Mouse (Mus musculus): Measurements from ENCODE around the gene Kcnd2. TPM values are rescaled to one million over a fixed set of nuclear protein-coding genes. Genes with fewer than 3 reads are reported as not detected.

Gene Kcnd2
- polyA plus RNA-seq, 1 experiment from 2014 or later: 1.6 TPM

- Histone ChIP-seq H3K9ac (ENCODE audit: low read length) (no peak overlapping the region), H3K4me1 (replicated peaks; ENCODE audit: control insufficient read depth, insufficient read depth, low read length) (no peaks in the 10 kb centered on the region), H3K27ac (ENCODE audit: low read depth) (no peak overlapping the region), H3K4me3 (ENCODE audit: low read depth, low read length) (no peak overlapping the region), H3K4me2 (ENCODE audit: low read length) (no peak overlapping the region), H3K27me3 (replicated peaks; ENCODE audit: control insufficient read depth, insufficient read depth, low read length) (no peaks in the 10 kb centered on the region), H3K36me3 (ENCODE audit: control insufficient read depth, insufficient read depth, low read length) (no peaks in the 10 kb centered on the region), H3K9me3 (ENCODE audit: control insufficient read depth, low read length) (no peaks in the 10 kb centered on the region)
- no peak for DNase-seq (ENCODE audit: low spot score)
- 81% methylated on average over 2 of the region's 2 CpGs for WGBS
- no peak for ATAC-seq (replicated peaks; ENCODE audit: low FRiP score, low TSS enrichment, low read depth)
Measured at GRCm38 (mm10) chr6:21482714-21483113, 267.4 kb downstream of the Kcnd2 start.

- no peak for DNase-seq (ENCODE audit: low spot score)
- 86% methylated on average over 2 of the region's 2 CpGs for WGBS
- ATAC-seq (replicated peaks; ENCODE audit: low FRiP score, low TSS enrichment, low read depth): no peak
Measured at GRCm38 (mm10) chr6:21488536-21488935, 273.2 kb downstream of the Kcnd2 start.

GRCm38 (mm10) chr6:21502921-21503320 lies 287.6 kb downstream of the Kcnd2 start:
- 88% methylated on average over 1 of the region's 1 CpGs for WGBS
- H3K4me3 ChIP-seq (ENCODE audit: low read depth, low read length): no peak overlapping the region
- no peaks in the 10 kb centered on the region for H3K4me1 ChIP-seq (replicated peaks; ENCODE audit: control insufficient read depth, insufficient read depth, low read length)
- H3K9me3 ChIP-seq (ENCODE audit: control insufficient read depth, low read length): no peaks in the 10 kb centered on the region
- H3K27me3 ChIP-seq (replicated peaks; ENCODE audit: control insufficient read depth, insufficient read depth, low read length): no peaks in the 10 kb centered on the region
- no peak overlapping the region for H3K9ac ChIP-seq (ENCODE audit: low read length)
- no peak for ATAC-seq (replicated peaks; ENCODE audit: low FRiP score, low TSS enrichment, low read depth)
- no peak overlapping the region for H3K27ac ChIP-seq (ENCODE audit: low read depth)
- no peak for DNase-seq (ENCODE audit: low spot score)
- H3K4me2 ChIP-seq (ENCODE audit: low read length): no peak overlapping the region
- H3K36me3 ChIP-seq (ENCODE audit: control insufficient read depth, insufficient read depth, low read length): no peaks in the 10 kb centered on the region

More at GRCm38 (mm10) chr6:21488536-21488935, 273.2 kb downstream of the Kcnd2 start:
- Histone ChIP-seq H3K9me3 (ENCODE audit: control insufficient read depth, low read length) (no peaks in the 10 kb centered on the region), H3K36me3 (ENCODE audit: control insufficient read depth, insufficient read depth, low read length) (no peaks in the 10 kb centered on the region), H3K9ac (ENCODE audit: low read length) (no peak overlapping the region), H3K27me3 (replicated peaks; ENCODE audit: control insufficient read depth, insufficient read depth, low read length) (no peaks in the 10 kb centered on the region), H3K27ac (ENCODE audit: low read depth) (no peak overlapping the region), H3K4me1 (replicated peaks; ENCODE audit: control insufficient read depth, insufficient read depth, low read length) (no peaks in the 10 kb centered on the region), H3K4me2 (ENCODE audit: low read length) (no peak overlapping the region), H3K4me3 (ENCODE audit: low read depth, low read length) (no peak overlapping the region)

GRCm38 (mm10) chr6:21510621-21511239 lies 295.4 kb downstream of the Kcnd2 start:
- Histone ChIP-seq H3K4me2 (ENCODE audit: low read length) (no peak overlapping the region), H3K36me3 (ENCODE audit: control insufficient read depth, insufficient read depth, low read length) (no peaks in the 10 kb centered on the region), H3K9me3 (ENCODE audit: control insufficient read depth, low read length) (no peaks in the 10 kb centered on the region), H3K4me3 (ENCODE audit: low read depth, low read length) (no peak overlapping the region), H3K9ac (ENCODE audit: low read length) (no peak overlapping the region), H3K4me1 (replicated peaks; ENCODE audit: control insufficient read depth, insufficient read depth, low read length) (no peaks in the 10 kb centered on the region), H3K27ac (ENCODE audit: low read depth) (peak overlapping the region; percentile 39; the same call in 1 of the 2 replicates), H3K27me3 (replicated peaks; ENCODE audit: control insufficient read depth, insufficient read depth, low read length) (no peaks in the 10 kb centered on the region)
- DNase-seq (ENCODE audit: low spot score) (no peak), ATAC-seq (replicated peaks; ENCODE audit: low FRiP score, low TSS enrichment, low read depth) (no peak)
- 75% methylated on average over 3 of the region's 3 CpGs for WGBS

GRCm38 (mm10) chr6:21520351-21520750 lies 305.0 kb downstream of the Kcnd2 start:
- no peak for ATAC-seq (replicated peaks; ENCODE audit: low FRiP score, low TSS enrichment, low read depth)
- WGBS: 48% methylated on average over 1 of the region's 1 CpGs

GRCm38 (mm10) chr6:21527489-21528074 lies 312.3 kb downstream of the Kcnd2 start:
- no peak for ATAC-seq (replicated peaks; ENCODE audit: low FRiP score, low TSS enrichment, low read depth)

More at GRCm38 (mm10) chr6:21520351-21520750, 305.0 kb downstream of the Kcnd2 start:
- H3K4me1 ChIP-seq (replicated peaks; ENCODE audit: control insufficient read depth, insufficient read depth, low read length): no peaks in the 10 kb centered on the region
- no peak overlapping the region for H3K4me3 ChIP-seq (ENCODE audit: low read depth, low read length)
- no peak overlapping the region for H3K4me2 ChIP-seq (ENCODE audit: low read length)
- no peak for DNase-seq (ENCODE audit: low spot score)
- H3K9ac ChIP-seq (ENCODE audit: low read length): no peak overlapping the region
- no peaks in the 10 kb centered on the region for H3K9me3 ChIP-seq (ENCODE audit: control insufficient read depth, low read length)
- no peaks in the 10 kb centered on the region for H3K36me3 ChIP-seq (ENCODE audit: control insufficient read depth, insufficient read depth, low read length)
- H3K27ac ChIP-seq (ENCODE audit: low read depth): no peak overlapping the region
- no peaks in the 10 kb centered on the region for H3K27me3 ChIP-seq (replicated peaks; ENCODE audit: control insufficient read depth, insufficient read depth, low read length)

GRCm38 (mm10) chr6:21534009-21534408 lies 318.7 kb downstream of the Kcnd2 start:
- Histone ChIP-seq H3K27ac (ENCODE audit: low read depth) (no peak overlapping the region), H3K9ac (ENCODE audit: low read length) (no peak overlapping the region), H3K4me3 (ENCODE audit: low read depth, low read length) (no peak overlapping the region), H3K4me1 (replicated peaks; ENCODE audit: control insufficient read depth, insufficient read depth, low read length) (no peaks in the 10 kb centered on the region), H3K27me3 (replicated peaks; ENCODE audit: control insufficient read depth, insufficient read depth, low read length) (no peaks in the 10 kb centered on the region), H3K36me3 (ENCODE audit: control insufficient read depth, insufficient read depth, low read length) (no peaks in the 10 kb centered on the region), H3K9me3 (ENCODE audit: control insufficient read depth, low read length) (no peaks in the 10 kb centered on the region), H3K4me2 (ENCODE audit: low read length) (no peak overlapping the region)
- ATAC-seq (replicated peaks; ENCODE audit: low FRiP score, low TSS enrichment, low read depth) (no peak), DNase-seq (ENCODE audit: low spot score) (no peak)
- WGBS: 75% methylated on average over 2 of the region's 2 CpGs

More at GRCm38 (mm10) chr6:21527489-21528074, 312.3 kb downstream of the Kcnd2 start:
- Histone ChIP-seq H3K9me3 (ENCODE audit: control insufficient read depth, low read length) (no peaks in the 10 kb centered on the region), H3K27me3 (replicated peaks; ENCODE audit: control insufficient read depth, insufficient read depth, low read length) (no peaks in the 10 kb centered on the region), H3K4me3 (ENCODE audit: low read depth, low read length) (no peak overlapping the region), H3K4me1 (replicated peaks; ENCODE audit: control insufficient read depth, insufficient read depth, low read length) (no peaks in the 10 kb centered on the region), H3K27ac (ENCODE audit: low read depth) (no peak overlapping the region), H3K9ac (ENCODE audit: low read length) (no peak overlapping the region), H3K36me3 (ENCODE audit: control insufficient read depth, insufficient read depth, low read length) (no peaks in the 10 kb centered on the region), H3K4me2 (ENCODE audit: low read length) (no peak overlapping the region)
- no peak for DNase-seq (ENCODE audit: low spot score)
- 82% methylated on average over 1 of the region's 1 CpGs for WGBS

GRCm38 (mm10) chr6:21534820-21535219 lies 319.5 kb downstream of the Kcnd2 start:
- no peak overlapping the region for H3K27ac ChIP-seq (ENCODE audit: low read depth)
- H3K4me2 ChIP-seq (ENCODE audit: low read length): no peak overlapping the region
- no peaks in the 10 kb centered on the region for H3K36me3 ChIP-seq (ENCODE audit: control insufficient read depth, insufficient read depth, low read length)
- DNase-seq (ENCODE audit: low spot score): no peak
- H3K9ac ChIP-seq (ENCODE audit: low read length): no peak overlapping the region
- no peaks in the 10 kb centered on the region for H3K27me3 ChIP-seq (replicated peaks; ENCODE audit: control insufficient read depth, insufficient read depth, low read length)
- ATAC-seq (replicated peaks; ENCODE audit: low FRiP score, low TSS enrichment, low read depth): no peak
- H3K4me1 ChIP-seq (replicated peaks; ENCODE audit: control insufficient read depth, insufficient read depth, low read length): no peaks in the 10 kb centered on the region
- no peaks in the 10 kb centered on the region for H3K9me3 ChIP-seq (ENCODE audit: control insufficient read depth, low read length)
- 28% methylated on average over 1 of the region's 1 CpGs for WGBS
- no peak overlapping the region for H3K4me3 ChIP-seq (ENCODE audit: low read depth, low read length)

- WGBS: 68% methylated on average over 9 of the region's 9 CpGs
Measured at GRCm38 (mm10) chr6:21551501-21551900, 336.2 kb downstream of the Kcnd2 start.

More at GRCm38 (mm10) chr6:21551501-21551900, 336.2 kb downstream of the Kcnd2 start:
- no peak for DNase-seq (ENCODE audit: low spot score)
- Histone ChIP-seq H3K4me2 (ENCODE audit: low read length) (no peak overlapping the region), H3K4me1 (replicated peaks; ENCODE audit: control insufficient read depth, insufficient read depth, low read length) (no peaks in the 10 kb centered on the region), H3K27me3 (replicated peaks; ENCODE audit: control insufficient read depth, insufficient read depth, low read length) (no peaks in the 10 kb centered on the region), H3K4me3 (ENCODE audit: low read depth, low read length) (no peak overlapping the region), H3K9me3 (ENCODE audit: control insufficient read depth, low read length) (no peaks in the 10 kb centered on the region), H3K27ac (ENCODE audit: low read depth) (no peak overlapping the region), H3K36me3 (ENCODE audit: control insufficient read depth, insufficient read depth, low read length) (no peaks in the 10 kb centered on the region), H3K9ac (ENCODE audit: low read length) (no peak overlapping the region)
- no peak for ATAC-seq (replicated peaks; ENCODE audit: low FRiP score, low TSS enrichment, low read depth)
